Mouse (Mus musculus) limb, embryonic 10.5 days (tissue): ENCODE data around the gene Gja3. TPM values are rescaled to one million over a fixed set of nuclear protein-coding genes. Genes with fewer than 3 reads are reported as not detected.

Experiments
- DNase-seq: peaks from one replicate; pipeline ENCODE4 v3.0.0-alpha.2; 2017; ENCODE audit warnings: low spot score
- H3K27ac ChIP-seq: fragments of 300-500 bp; sonication (generic); 2 replicates; pipeline ENCODE4 v1.5.1; 2016; ENCODE audit warnings: mild to moderate bottlenecking
- H3K27me3 ChIP-seq: fragments of 300-500 bp; sonication (generic); 2 replicates; pipeline ENCODE4 v1.6.1; 2016; ENCODE audit warnings: low read depth, mild to moderate bottlenecking; ENCODE audit not compliant: poor library complexity, severe bottlenecking
- H3K36me3 ChIP-seq: fragments of 300-500 bp; sonication (generic); 2 replicates; pipeline ENCODE4 v1.6.1; 2016; ENCODE audit warnings: mild to moderate bottlenecking, moderate library complexity
- H3K4me1 ChIP-seq: fragments of 300-500 bp; sonication (generic); 2 replicates; pipeline ENCODE4 v1.6.1; 2016
- H3K4me3 ChIP-seq: fragments of 300-500 bp; sonication (generic); 2 replicates; pipeline ENCODE4 v1.5.1; 2016; ENCODE audit warnings: mild to moderate bottlenecking, moderate library complexity
- H3K9me3 ChIP-seq: fragments of 300-500 bp; sonication (generic); replicated peaks from 2 replicates; pipeline ENCODE4 v1.6.1; 2016; ENCODE audit warnings: mild to moderate bottlenecking
- WGBS: fragments of 180-500 bp; shearing (Covaris S2); methylation state at CpG from one replicate; pipeline ENCODE4 v1.1.7; 2016; 5-methylcytosine and 5-hydroxymethylcytosine counted together
- polyA plus RNA-seq: library from polyadenylated mRNA; unstranded; fragments of >200 nt; fragmentation: Nextera tagmentation; extraction: Ambion mirVana; gene quantifications from 2 replicates; pipeline ENCODE4 v1.2.1, GENCODE M21; 2016

Gja3 gene
- polyA plus RNA-seq = 15.7 and 18.4 TPM in 2 replicates

DNA sequence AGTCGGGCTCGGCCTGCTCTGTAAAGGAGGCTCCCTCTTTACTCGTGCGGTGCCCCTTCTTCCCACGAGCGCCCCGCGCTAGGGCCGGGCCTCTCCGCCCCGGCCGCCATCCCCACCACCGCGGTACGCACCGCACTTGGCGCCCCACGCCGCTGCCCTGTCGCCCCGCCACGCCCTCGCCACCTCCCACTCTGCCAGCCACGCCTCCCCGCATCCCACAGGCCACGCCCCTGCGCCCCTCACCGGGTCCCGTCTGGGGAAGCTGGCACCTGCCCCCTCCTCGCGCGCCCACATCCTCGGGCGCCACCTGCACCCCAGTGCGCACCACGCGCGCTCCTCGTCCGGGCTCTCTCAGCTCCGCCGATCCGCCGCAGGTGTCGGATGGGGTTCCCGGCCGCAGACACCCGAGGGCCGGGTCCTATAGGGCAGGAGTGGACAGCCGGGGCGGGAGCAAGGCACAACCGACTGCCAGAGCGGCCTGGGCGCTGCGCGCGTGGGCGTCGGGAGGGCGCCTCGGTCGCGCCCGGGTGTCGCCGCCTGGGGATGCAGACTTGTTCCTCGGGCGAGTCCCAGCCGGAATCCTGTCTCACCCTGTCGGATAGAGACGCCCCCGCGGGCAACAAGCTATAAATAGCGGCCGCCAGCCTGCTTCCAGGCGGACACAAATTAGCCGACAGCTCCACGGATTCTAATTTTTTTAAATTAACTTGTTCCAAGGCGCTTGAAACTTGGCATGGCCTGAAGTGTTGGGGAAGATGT, at the start of gene Gja3:
Gene Gja3 (minus strand): TSS at position 538 of the 759 bp plus-strand sequence.
- peaks cover 48% of the 10 kb centered on the region for H3K27me3 ChIP-seq
- H3K4me3 ChIP-seq = peak within 1 kb of the TSS; percentile 79
- peaks cover 26% of the 10 kb centered on the region for H3K4me1 ChIP-seq
- WGBS = under 1% methylated on average over 79 of the region's 79 CpGs
- no peaks in the 10 kb centered on the region; the same call in 1 of the 2 replicates for H3K36me3 ChIP-seq
- DNase-seq = peak; percentile 83
- H3K9me3 ChIP-seq = no peaks in the 10 kb centered on the region
- H3K27ac ChIP-seq = peak within 1 kb of the TSS; percentile 77

DNA sequence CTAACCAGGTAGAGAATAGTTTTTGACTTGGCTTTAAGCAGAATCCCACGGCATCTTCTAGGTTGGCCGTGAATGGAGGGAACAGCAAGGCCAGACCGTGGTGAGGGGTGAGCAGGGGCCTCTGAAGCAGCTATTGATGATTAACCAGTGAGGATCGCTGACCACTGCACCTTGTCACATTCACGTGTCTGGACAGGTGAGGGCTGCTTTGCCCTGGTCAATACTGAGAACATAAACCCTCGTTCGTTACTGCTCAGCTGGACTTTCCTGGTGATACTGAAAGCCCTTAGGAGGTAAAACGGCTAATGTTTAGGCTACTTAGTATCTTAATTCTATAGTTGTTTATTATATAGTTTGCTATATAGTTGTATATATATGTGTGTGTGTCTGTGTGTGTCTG, 49.2 kb upstream of the Gja3 start:
- no peak for DNase-seq
- Histone ChIP-seq H3K27me3 (peaks cover 77% of the 10 kb centered on the region), H3K9me3 (no peaks in the 10 kb centered on the region), H3K27ac (no peak overlapping the region), H3K4me3 (no peak overlapping the region), H3K4me1 (peaks cover 21% of the 10 kb centered on the region), H3K36me3 (no peaks in the 10 kb centered on the region)
- WGBS = 79% methylated on average over 8 of the region's 8 CpGs

DNA sequence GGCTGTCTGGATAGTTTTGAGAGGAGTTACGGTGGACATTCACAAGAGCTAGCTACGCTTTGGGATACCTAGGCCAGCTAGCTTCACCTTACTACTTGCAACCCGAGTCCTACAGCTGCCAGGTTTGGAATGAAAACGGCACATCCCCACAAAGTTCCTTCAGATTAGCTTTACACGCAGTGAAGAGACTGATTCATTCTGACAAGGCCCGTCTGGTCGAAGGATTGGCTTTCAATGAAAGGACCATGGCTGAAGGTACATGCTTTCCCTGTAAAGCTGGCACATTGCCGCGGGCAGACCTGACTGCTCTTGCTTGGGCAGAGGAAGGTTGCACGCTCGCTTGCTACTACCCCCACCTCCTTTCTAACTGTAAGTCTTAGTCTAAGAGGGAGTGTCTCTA, 47.8 kb upstream of the Gja3 start:
- Histone ChIP-seq H3K4me1 (peaks cover 21% of the 10 kb centered on the region), H3K36me3 (no peaks in the 10 kb centered on the region), H3K27ac (no peak overlapping the region), H3K4me3 (no peak overlapping the region), H3K27me3 (peaks cover 82% of the 10 kb centered on the region), H3K9me3 (no peaks in the 10 kb centered on the region)
- DNase-seq = no peak
- WGBS = 50% methylated on average over 11 of the region's 11 CpGs

GRCm38 (mm10) chr14:57105111-57105510, 47.2 kb upstream of the Gja3 start:
- peak; percentile 47 for DNase-seq
- H3K9me3 ChIP-seq = no peaks in the 10 kb centered on the region
- no peak overlapping the region for H3K27ac ChIP-seq
- WGBS = 13% methylated on average over 14 of the region's 14 CpGs
- H3K4me3 ChIP-seq = peak overlapping the region; percentile 71
- H3K4me1 ChIP-seq = peaks cover 21% of the 10 kb centered on the region
- peaks cover 85% of the 10 kb centered on the region for H3K27me3 ChIP-seq
- no peaks in the 10 kb centered on the region for H3K36me3 ChIP-seq

GRCm38 (mm10) chr14:57104106-57105023, 46.5 kb upstream of the Gja3 start, which contains the start of gene Gjb2:
Gene Gjb2, minus strand, starts transcription at chr14:57104702.
- DNase-seq = peak; percentile 73
- Histone ChIP-seq H3K4me3 (peak within 1 kb of the TSS; percentile 71), H3K4me1 (peaks cover 23% of the 10 kb centered on the region), H3K27ac (peak within 1 kb of the TSS; percentile 72), H3K36me3 (no peaks in the 10 kb centered on the region), H3K27me3 (peaks cover 82% of the 10 kb centered on the region), H3K9me3 (no peaks in the 10 kb centered on the region)
- under 1% methylated on average over 101 of the region's 101 CpGs for WGBS

DNA sequence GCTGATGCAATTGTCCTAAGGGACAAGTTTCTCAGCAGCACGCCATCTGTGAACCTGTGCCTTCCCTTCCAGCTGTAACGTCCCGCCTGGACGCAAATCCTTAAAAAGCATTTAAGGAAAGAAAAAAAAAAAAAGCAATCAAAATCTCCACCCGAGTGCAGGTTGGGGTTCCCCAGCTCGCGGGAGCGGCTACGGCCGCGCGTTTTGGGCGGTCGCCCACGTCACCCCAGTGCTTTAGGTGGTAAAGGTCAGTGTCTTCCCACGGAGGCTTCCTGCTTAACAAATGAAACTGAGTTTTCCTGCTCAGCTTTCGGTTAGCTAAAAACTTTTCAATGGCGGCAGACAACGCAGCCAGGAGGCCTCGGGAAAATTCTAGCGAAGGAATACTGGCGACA, 45.8 kb upstream of the Gja3 start:
- 2% methylated on average over 22 of the region's 22 CpGs for WGBS
- Histone ChIP-seq H3K27ac (peak overlapping the region; percentile 72; the same call in 1 of the 2 replicates), H3K9me3 (no peaks in the 10 kb centered on the region), H3K4me3 (peak overlapping the region; percentile 71), H3K27me3 (peaks cover 82% of the 10 kb centered on the region), H3K4me1 (peaks cover 26% of the 10 kb centered on the region), H3K36me3 (no peaks in the 10 kb centered on the region)
- no peak for DNase-seq

DNA sequence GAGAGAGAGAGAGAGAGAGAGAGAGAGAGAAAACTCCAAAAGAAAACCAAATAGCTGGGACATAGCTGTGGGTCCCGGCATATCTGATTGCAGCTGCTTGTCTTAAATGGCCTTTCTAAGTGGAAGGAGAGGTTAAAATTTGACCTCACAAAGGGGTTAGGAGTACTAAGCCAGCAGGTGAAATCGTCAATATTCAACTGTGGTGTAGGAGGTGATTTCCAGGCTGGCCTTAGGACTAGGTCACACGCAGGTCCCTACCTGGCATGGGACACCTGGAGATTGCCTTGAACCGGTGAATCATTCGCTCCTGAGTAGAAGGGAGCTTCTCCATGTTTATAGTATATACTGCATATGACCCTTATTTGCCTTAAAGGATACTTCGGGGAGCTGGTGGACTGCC, 45.2 kb upstream of the Gja3 start:
- no peak for DNase-seq
- H3K4me1 ChIP-seq = peaks cover 26% of the 10 kb centered on the region
- H3K9me3 ChIP-seq = no peaks in the 10 kb centered on the region
- H3K4me3 ChIP-seq = peak overlapping the region; percentile 71
- no peak overlapping the region for H3K27ac ChIP-seq
- 65% methylated on average over 6 of the region's 6 CpGs for WGBS
- peaks cover 77% of the 10 kb centered on the region for H3K27me3 ChIP-seq
- no peaks in the 10 kb centered on the region for H3K36me3 ChIP-seq

DNA sequence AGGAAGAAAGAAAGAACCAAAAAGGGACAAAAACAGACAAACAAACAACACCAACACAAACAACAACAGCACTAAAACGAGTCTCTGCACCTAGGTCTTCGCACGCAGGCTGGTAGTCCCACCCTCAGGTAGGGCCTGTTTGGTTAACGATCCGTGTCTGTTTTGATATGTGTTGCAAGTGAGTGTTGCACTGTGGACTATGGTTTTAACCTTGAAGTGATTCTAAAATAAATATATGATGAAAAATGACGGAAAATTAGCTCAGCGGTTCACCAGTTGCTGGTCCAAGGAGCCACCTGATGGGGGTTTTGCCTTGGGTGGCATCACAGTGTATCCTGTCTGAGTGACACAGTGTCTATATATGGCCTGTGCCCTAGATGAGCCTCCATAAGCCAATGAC, 43.7 kb upstream of the Gja3 start:
- Histone ChIP-seq H3K4me1 (peaks cover 26% of the 10 kb centered on the region), H3K4me3 (no peak overlapping the region), H3K36me3 (no peaks in the 10 kb centered on the region), H3K27me3 (peaks cover 62% of the 10 kb centered on the region), H3K27ac (no peak overlapping the region), H3K9me3 (no peaks in the 10 kb centered on the region)
- 85% methylated on average over 7 of the region's 7 CpGs for WGBS
- no peak for DNase-seq

DNA sequence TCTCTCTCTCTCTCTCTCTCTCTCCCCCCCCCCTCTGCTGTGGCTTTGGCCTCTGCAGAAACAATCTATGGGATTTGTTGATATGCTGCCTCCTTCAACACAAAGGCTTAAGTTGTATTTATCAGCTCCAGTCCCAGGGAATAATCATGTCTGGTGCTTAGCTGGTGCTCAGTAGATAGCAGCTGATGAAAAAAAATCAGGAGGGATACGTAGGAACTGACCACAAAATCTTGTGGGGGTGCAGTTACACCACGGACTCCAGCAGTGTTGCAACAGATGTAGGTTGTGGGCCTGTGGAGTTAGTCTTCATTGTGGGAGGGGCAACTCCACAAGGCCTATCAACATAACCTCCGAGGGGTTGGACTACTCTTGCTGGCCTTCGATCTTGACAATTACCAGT, 38.0 kb upstream of the Gja3 start:
- Histone ChIP-seq H3K27ac (no peak overlapping the region), H3K27me3 (0 out of 2 replicates have a peak, but pooled peaks cover 12% of the 10 kb centered on the region), H3K36me3 (no peaks in the 10 kb centered on the region), H3K4me1 (peaks cover 8% of the 10 kb centered on the region; the same call in 1 of the 2 replicates), H3K4me3 (no peak overlapping the region), H3K9me3 (no peaks in the 10 kb centered on the region)
- 86% methylated on average over 4 of the region's 4 CpGs for WGBS
- DNase-seq = no peak

GRCm38 (mm10) chr14:57093029-57093428, 35.1 kb upstream of the Gja3 start:
- H3K27ac ChIP-seq = no peak overlapping the region
- peaks cover 3% of the 10 kb centered on the region; the same call in 1 of the 2 replicates for H3K4me1 ChIP-seq
- DNase-seq = no peak
- H3K9me3 ChIP-seq = no peaks in the 10 kb centered on the region
- H3K27me3 ChIP-seq = 0 out of 2 replicates have a peak, but pooled peaks cover 6% of the 10 kb centered on the region
- 13% methylated on average over 8 of the region's 8 CpGs for WGBS
- H3K36me3 ChIP-seq = no peaks in the 10 kb centered on the region
- H3K4me3 ChIP-seq = no peak overlapping the region

- H3K27ac ChIP-seq = no peak overlapping the region
- no peak for DNase-seq
- H3K9me3 ChIP-seq = no peaks in the 10 kb centered on the region
- H3K4me3 ChIP-seq = no peak overlapping the region
- WGBS = 54% methylated on average over 2 of the region's 2 CpGs
- no peaks in the 10 kb centered on the region for H3K27me3 ChIP-seq
- peaks cover 6% of the 10 kb centered on the region; the same call in 1 of the 2 replicates for H3K4me1 ChIP-seq
- no peaks in the 10 kb centered on the region for H3K36me3 ChIP-seq
Measured at GRCm38 (mm10) chr14:57090001-57090400, 32.1 kb upstream of the Gja3 start.

GRCm38 (mm10) chr14:57089107-57089506, 31.2 kb upstream of the Gja3 start:
- DNase-seq = no peak
- no peaks in the 10 kb centered on the region for H3K27me3 ChIP-seq
- H3K27ac ChIP-seq = no peak overlapping the region
- no peaks in the 10 kb centered on the region for H3K9me3 ChIP-seq
- H3K36me3 ChIP-seq = no peaks in the 10 kb centered on the region
- no peak overlapping the region for H3K4me3 ChIP-seq
- H3K4me1 ChIP-seq = peaks cover 14% of the 10 kb centered on the region
- 90% methylated on average over 7 of the region's 7 CpGs for WGBS
